Mouse (Mus musculus): ENCODE results near the gene Mphosph8. TPM values are rescaled to one million over a fixed set of nuclear protein-coding genes. Genes with fewer than 3 reads are reported as not detected.
A peak's percentile ranks its signal among the peaks of the same experiment; 100 is the strongest.

Mphosph8 gene
- polyA plus RNA-seq (2011; ENCODE audit: insufficient read depth, insufficient read length, low replicate concordance, missing spikeins) = 14.0 and 16.8 TPM in 2 replicates

GRCm38 (mm10) chr14:56667969-56668802 lies at the start of gene Mphosph8:
Gene Mphosph8 (plus strand): TSS chr14:56668248.
- peak; percentile 86 for TF ChIP-seq POLR2A (IDR thresholded peaks at IDR 0.05; ENCODE audit: borderline replicate concordance, control insufficient read depth, low read depth, low read length)
- TF ChIP-seq CTCF (IDR thresholded peaks at IDR 0.05; ENCODE audit: control insufficient read depth, insufficient read depth, low read length) = no peak
- peak within 1 kb of the TSS; percentile 68 for H3K27ac ChIP-seq (ENCODE audit: control insufficient read depth, insufficient read depth, low read depth, low read length, poor library complexity)
- WGBS = under 1% methylated on average over 70 of the region's 70 CpGs
- no peaks in the 10 kb centered on the region for H3K4me1 ChIP-seq (ENCODE audit: control insufficient read depth, insufficient read depth, low read length)
- H3K4me3 ChIP-seq (replicated peaks; ENCODE audit: control insufficient read depth, low read depth, low read length) = peak within 1 kb of the TSS; percentile 95

DNA sequence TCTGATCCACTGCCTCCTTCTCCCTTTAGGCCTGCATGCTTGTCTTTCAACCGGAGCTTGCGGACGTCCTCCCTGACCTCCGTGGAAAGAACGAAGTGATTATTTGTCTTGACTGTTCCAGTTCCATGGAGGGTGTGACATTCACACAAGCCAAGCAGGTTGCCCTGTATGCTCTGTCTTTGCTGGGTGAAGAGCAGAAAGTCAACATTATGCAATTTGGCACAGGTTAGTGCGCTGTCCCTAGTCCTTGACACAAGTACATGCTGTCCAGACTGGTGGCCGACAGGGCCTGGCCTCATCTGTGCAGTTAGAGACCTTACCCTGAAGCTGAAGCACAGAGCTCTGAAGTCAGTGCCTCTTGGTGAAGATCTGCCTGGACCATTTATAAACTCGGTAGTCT lies 47.6 kb upstream of the Mphosph8 start:
- 91% methylated on average over 8 of the region's 8 CpGs for WGBS
- no peak for TF ChIP-seq POLR2A (IDR thresholded peaks at IDR 0.05; ENCODE audit: borderline replicate concordance, control insufficient read depth, low read depth, low read length)
- TF ChIP-seq CTCF (IDR thresholded peaks at IDR 0.05; ENCODE audit: control insufficient read depth, insufficient read depth, low read length) = no peak
- Histone ChIP-seq H3K27ac (ENCODE audit: control insufficient read depth, insufficient read depth, low read depth, low read length, poor library complexity) (no peak overlapping the region), H3K4me3 (replicated peaks; ENCODE audit: control insufficient read depth, low read depth, low read length) (no peak overlapping the region), H3K4me1 (ENCODE audit: control insufficient read depth, insufficient read depth, low read length) (no peaks in the 10 kb centered on the region)

DNA sequence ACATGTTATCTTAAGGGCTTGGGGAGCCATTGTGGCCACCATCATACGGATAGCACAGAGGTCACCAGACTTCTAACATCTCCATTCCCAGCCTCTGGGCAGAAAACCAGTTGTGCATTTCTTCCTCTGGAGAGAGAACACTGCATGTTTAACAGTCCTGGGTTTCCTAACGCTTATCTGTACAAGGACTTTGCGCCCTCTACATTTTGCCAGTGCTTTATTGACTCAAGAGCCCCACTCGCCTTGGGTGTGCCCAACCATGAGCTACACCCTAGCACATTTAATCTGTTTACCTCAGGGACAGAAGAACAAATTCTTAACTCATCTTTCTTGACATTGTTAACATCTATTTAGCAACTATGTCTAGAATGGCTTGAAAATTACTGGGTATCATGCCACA lies 41.8 kb upstream of the Mphosph8 start:
- no peak for TF ChIP-seq POLR2A (IDR thresholded peaks at IDR 0.05; ENCODE audit: borderline replicate concordance, control insufficient read depth, low read depth, low read length)
- no peak for TF ChIP-seq CTCF (IDR thresholded peaks at IDR 0.05; ENCODE audit: control insufficient read depth, insufficient read depth, low read length)
- Histone ChIP-seq H3K27ac (ENCODE audit: control insufficient read depth, insufficient read depth, low read depth, low read length, poor library complexity) (no peak overlapping the region), H3K4me1 (ENCODE audit: control insufficient read depth, insufficient read depth, low read length) (no peaks in the 10 kb centered on the region), H3K4me3 (replicated peaks; ENCODE audit: control insufficient read depth, low read depth, low read length) (no peak overlapping the region)
- WGBS = 89% methylated on average over 4 of the region's 4 CpGs

- H3K4me1 ChIP-seq (ENCODE audit: control insufficient read depth, insufficient read depth, low read length) = no peaks in the 10 kb centered on the region
- H3K4me3 ChIP-seq (replicated peaks; ENCODE audit: control insufficient read depth, low read depth, low read length) = no peak overlapping the region
- no peak for TF ChIP-seq CTCF (IDR thresholded peaks at IDR 0.05; ENCODE audit: control insufficient read depth, insufficient read depth, low read length)
- TF ChIP-seq POLR2A (IDR thresholded peaks at IDR 0.05; ENCODE audit: borderline replicate concordance, control insufficient read depth, low read depth, low read length) = no peak
- 93% methylated on average over 3 of the region's 3 CpGs for WGBS
- no peak overlapping the region for H3K27ac ChIP-seq (ENCODE audit: control insufficient read depth, insufficient read depth, low read depth, low read length, poor library complexity)
These were observed 39.7 kb upstream of the Mphosph8 start for GRCm38 (mm10) chr14:56628336-56628735.

- TF ChIP-seq POLR2A (IDR thresholded peaks at IDR 0.05; ENCODE audit: borderline replicate concordance, control insufficient read depth, low read depth, low read length) (no peak), CTCF (IDR thresholded peaks at IDR 0.05; ENCODE audit: control insufficient read depth, insufficient read depth, low read length) (no peak)
- WGBS = 76% methylated on average over 2 of the region's 2 CpGs
These were observed 36.9 kb upstream of the Mphosph8 start for GRCm38 (mm10) chr14:56631109-56631508.

GRCm38 (mm10) chr14:56647206-56647605 lies 20.8 kb upstream of the Mphosph8 start:
- WGBS = 71% methylated on average over 7 of the region's 7 CpGs
- H3K27ac ChIP-seq (ENCODE audit: control insufficient read depth, insufficient read depth, low read depth, low read length, poor library complexity) = no peak overlapping the region
- TF ChIP-seq POLR2A (IDR thresholded peaks at IDR 0.05; ENCODE audit: borderline replicate concordance, control insufficient read depth, low read depth, low read length) (no peak), CTCF (IDR thresholded peaks at IDR 0.05; ENCODE audit: control insufficient read depth, insufficient read depth, low read length) (no peak)
- H3K4me1 ChIP-seq (ENCODE audit: control insufficient read depth, insufficient read depth, low read length) = no peaks in the 10 kb centered on the region
- no peak overlapping the region for H3K4me3 ChIP-seq (replicated peaks; ENCODE audit: control insufficient read depth, low read depth, low read length)

More at GRCm38 (mm10) chr14:56631109-56631508, 36.9 kb upstream of the Mphosph8 start:
- Histone ChIP-seq H3K4me1 (ENCODE audit: control insufficient read depth, insufficient read depth, low read length) (no peaks in the 10 kb centered on the region), H3K27ac (ENCODE audit: control insufficient read depth, insufficient read depth, low read depth, low read length, poor library complexity) (no peak overlapping the region), H3K4me3 (replicated peaks; ENCODE audit: control insufficient read depth, low read depth, low read length) (no peak overlapping the region)

DNA sequence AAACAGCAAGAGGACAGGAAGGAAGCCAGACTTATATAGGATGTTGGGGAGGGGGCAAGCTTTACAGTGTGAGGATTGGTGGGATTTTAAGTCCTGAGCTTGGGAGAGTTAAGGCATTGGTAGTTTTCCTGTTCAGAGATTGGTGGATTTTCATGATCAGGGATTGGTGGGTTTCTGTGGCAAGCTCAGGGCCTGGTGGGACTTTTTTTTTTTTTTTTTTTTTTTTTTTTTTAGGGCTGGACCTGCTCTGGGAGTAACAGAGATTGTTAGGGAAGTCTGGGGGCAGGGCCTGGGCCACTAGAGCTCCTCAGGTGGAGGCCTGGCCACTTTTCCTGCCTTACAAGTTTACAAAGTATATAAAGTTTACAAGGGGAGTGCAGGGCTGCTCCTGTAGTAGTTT lies 18.6 kb upstream of the Mphosph8 start:
- H3K4me1 ChIP-seq (ENCODE audit: control insufficient read depth, insufficient read depth, low read length) = no peaks in the 10 kb centered on the region
- TF ChIP-seq POLR2A (IDR thresholded peaks at IDR 0.05; ENCODE audit: borderline replicate concordance, control insufficient read depth, low read depth, low read length) (no peak), CTCF (IDR thresholded peaks at IDR 0.05; ENCODE audit: control insufficient read depth, insufficient read depth, low read length) (no peak)
- no peak overlapping the region for H3K4me3 ChIP-seq (replicated peaks; ENCODE audit: control insufficient read depth, low read depth, low read length)
- no peak overlapping the region for H3K27ac ChIP-seq (ENCODE audit: control insufficient read depth, insufficient read depth, low read depth, low read length, poor library complexity)

- no peak overlapping the region for H3K27ac ChIP-seq (ENCODE audit: control insufficient read depth, insufficient read depth, low read depth, low read length, poor library complexity)
- no peaks in the 10 kb centered on the region for H3K4me1 ChIP-seq (ENCODE audit: control insufficient read depth, insufficient read depth, low read length)
- WGBS = 80% methylated on average over 5 of the region's 5 CpGs
- H3K4me3 ChIP-seq (replicated peaks; ENCODE audit: control insufficient read depth, low read depth, low read length) = no peak overlapping the region
- TF ChIP-seq POLR2A (IDR thresholded peaks at IDR 0.05; ENCODE audit: borderline replicate concordance, control insufficient read depth, low read depth, low read length) = no peak
- TF ChIP-seq CTCF (IDR thresholded peaks at IDR 0.05; ENCODE audit: control insufficient read depth, insufficient read depth, low read length) = no peak
These were observed 2.4 kb upstream of the Mphosph8 start for GRCm38 (mm10) chr14:56665651-56666050.
